Mouse (Mus musculus): ENCODE measurements around the gene Chmp1a. TPM values are rescaled to one million over a fixed set of nuclear protein-coding genes. Genes with fewer than 3 reads are reported as not detected.
A peak's percentile ranks its signal among the peaks of the same experiment; 100 is the strongest.
"Not testable (repeated sequence)": the region's sequence is repeated elsewhere in the genome, so short reads cannot be mapped to it uniquely, and the experiment has no call there.

The Chmp1a gene
- polyA plus RNA-seq, 1 experiment from 2014 or later: 182 TPM

- 88% methylated on average over 4 of the region's 4 CpGs for WGBS
- peaks cover 78% of the 10 kb centered on the region for H3K36me3 ChIP-seq
- no peak for ATAC-seq (ENCODE audit: low FRiP score)
Observed at GRCm38 (mm10) chr8:123244382-123244781, 31.8 kb upstream of the Chmp1a start.

GRCm38 (mm10) chr8:123243053-123243452, 30.5 kb upstream of the Chmp1a start:
- Histone ChIP-seq H3K27me3 (replicated peaks) (no peaks in the 10 kb centered on the region), H3K4me1 (no peaks in the 10 kb centered on the region), H3K36me3 (peaks cover 65% of the 10 kb centered on the region), H3K4me2 (no peak overlapping the region), H3K4me3 (replicated peaks) (no peak overlapping the region), H3K9ac (replicated peaks) (no peak overlapping the region), H3K27ac (replicated peaks) (no peak overlapping the region), H3K9me3 (replicated peaks) (no peaks in the 10 kb centered on the region)
- 0 out of 2 replicates have a peak, but pooled peaks have one; percentile 8 for ATAC-seq (ENCODE audit: low FRiP score)
- 69% methylated on average over 11 of the region's 11 CpGs for WGBS

More at GRCm38 (mm10) chr8:123244382-123244781, 31.8 kb upstream of the Chmp1a start:
- Histone ChIP-seq H3K9ac (replicated peaks) (no peak overlapping the region), H3K4me3 (replicated peaks) (no peak overlapping the region), H3K4me1 (no peaks in the 10 kb centered on the region), H3K4me2 (no peak overlapping the region), H3K27me3 (replicated peaks) (no peaks in the 10 kb centered on the region), H3K9me3 (replicated peaks) (no peaks in the 10 kb centered on the region), H3K27ac (replicated peaks) (no peak overlapping the region)

GRCm38 (mm10) chr8:123242107-123242923, 29.8 kb upstream of the Chmp1a start:
- no peaks in the 10 kb centered on the region for H3K27me3 ChIP-seq (replicated peaks)
- 85% methylated on average over 7 of the region's 7 CpGs for WGBS
- peaks cover 58% of the 10 kb centered on the region for H3K36me3 ChIP-seq
- no peak overlapping the region for H3K4me3 ChIP-seq (replicated peaks)
- no peak overlapping the region for H3K27ac ChIP-seq (replicated peaks)
- no peaks in the 10 kb centered on the region for H3K4me1 ChIP-seq
- H3K9me3 ChIP-seq (replicated peaks): no peaks in the 10 kb centered on the region
- H3K4me2 ChIP-seq: no peak overlapping the region
- ATAC-seq (ENCODE audit: low FRiP score): no peak
- H3K9ac ChIP-seq (replicated peaks): no peak overlapping the region

DNA sequence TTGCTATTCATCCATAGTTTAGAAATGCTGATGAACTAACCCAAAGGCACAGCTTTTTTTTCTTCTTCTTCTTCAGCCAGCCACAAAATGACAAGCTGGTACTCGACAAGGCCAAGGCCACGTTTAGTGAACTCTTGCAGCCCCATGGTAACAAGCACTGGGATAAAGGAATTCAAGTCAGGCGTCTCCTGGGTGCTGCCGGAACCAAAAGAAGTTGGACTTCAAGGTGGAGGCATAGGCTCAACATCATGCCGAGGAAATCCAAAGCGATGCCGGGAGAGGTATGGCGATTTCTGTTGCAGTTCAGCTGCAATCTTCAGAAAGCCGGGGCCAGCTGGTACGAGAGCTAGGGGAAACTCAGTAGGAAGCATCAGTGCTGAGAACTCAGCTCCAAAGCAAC, 26.8 kb upstream of the Chmp1a start:
- Histone ChIP-seq H3K9ac (replicated peaks) (no peak overlapping the region), H3K4me1 (peaks cover 22% of the 10 kb centered on the region), H3K36me3 (peaks cover 28% of the 10 kb centered on the region), H3K4me3 (replicated peaks) (no peak overlapping the region), H3K27me3 (replicated peaks) (peaks cover 13% of the 10 kb centered on the region; the same call in 1 of the 2 replicates), H3K9me3 (replicated peaks) (no peaks in the 10 kb centered on the region), H3K27ac (replicated peaks) (no peak overlapping the region), H3K4me2 (no peak overlapping the region)
- WGBS: 81% methylated on average over 10 of the region's 10 CpGs
- ATAC-seq (ENCODE audit: low FRiP score): no peak

GRCm38 (mm10) chr8:123235520-123236497, 23.2 kb upstream of the Chmp1a start, which contains the start of gene Spata2l:
Gene Spata2l, minus strand, starts transcription at chr8:123236233.
- H3K4me3 ChIP-seq (replicated peaks): peak within 1 kb of the TSS; percentile 48
- 2% methylated on average over 57 of the region's 57 CpGs for WGBS
- H3K27ac ChIP-seq (replicated peaks): 0 out of 2 replicates have a peak within 1 kb of the TSS, but pooled peaks have one; percentile 7
- H3K9me3 ChIP-seq (replicated peaks): no peaks in the 10 kb centered on the region
- H3K27me3 ChIP-seq (replicated peaks): peaks cover 23% of the 10 kb centered on the region; the same call in 1 of the 2 replicates
- H3K4me2 ChIP-seq: peak within 1 kb of the TSS; percentile 83
- peak; percentile 88 for ATAC-seq (ENCODE audit: low FRiP score)
- peaks cover 30% of the 10 kb centered on the region for H3K4me1 ChIP-seq
- peak within 1 kb of the TSS; percentile 58 for H3K9ac ChIP-seq (replicated peaks)
- no peaks in the 10 kb centered on the region for H3K36me3 ChIP-seq

DNA sequence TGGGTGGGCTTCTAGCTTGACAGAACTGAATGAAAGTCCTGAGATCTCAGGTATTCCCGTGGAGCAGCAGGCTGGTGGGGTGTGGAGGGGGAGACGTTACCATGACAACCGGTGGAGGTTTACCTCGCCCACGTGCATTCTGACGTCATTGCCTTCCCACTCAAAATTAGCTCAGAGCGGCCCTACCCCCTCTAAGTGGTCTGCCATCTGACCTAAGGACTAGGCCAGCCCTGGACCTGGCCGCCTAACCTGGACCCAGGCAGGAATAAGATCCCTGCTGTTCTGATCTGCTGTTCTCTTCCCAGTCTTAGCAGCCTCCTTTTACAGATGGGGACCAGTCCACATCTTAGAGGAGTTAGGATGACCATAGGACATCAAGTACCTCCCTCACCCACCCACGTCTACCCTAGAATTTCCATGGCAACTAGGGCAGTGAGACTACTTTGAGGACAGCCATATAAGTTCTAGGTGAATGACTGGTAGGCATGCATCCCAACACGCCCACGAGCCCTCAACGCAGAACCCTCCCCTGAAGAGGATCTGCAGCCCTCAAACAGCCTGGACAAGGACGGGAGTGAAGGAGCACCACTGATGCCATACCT, 22.5 kb upstream of the Chmp1a start:
- no peaks in the 10 kb centered on the region for H3K9me3 ChIP-seq (replicated peaks)
- H3K27ac ChIP-seq (replicated peaks): no peak overlapping the region
- 0 out of 2 replicates have a peak, but pooled peaks have one; percentile 11 for ATAC-seq (ENCODE audit: low FRiP score)
- peaks cover 30% of the 10 kb centered on the region for H3K4me1 ChIP-seq
- peak overlapping the region; percentile 48 for H3K4me3 ChIP-seq (replicated peaks)
- WGBS: 33% methylated on average over 13 of the region's 13 CpGs
- H3K9ac ChIP-seq (replicated peaks): peak overlapping the region; percentile 58
- H3K36me3 ChIP-seq: peaks cover 3% of the 10 kb centered on the region; the same call in 1 of the 2 replicates
- H3K4me2 ChIP-seq: peak overlapping the region; percentile 83
- H3K27me3 ChIP-seq (replicated peaks): peaks cover 23% of the 10 kb centered on the region; the same call in 1 of the 2 replicates

DNA sequence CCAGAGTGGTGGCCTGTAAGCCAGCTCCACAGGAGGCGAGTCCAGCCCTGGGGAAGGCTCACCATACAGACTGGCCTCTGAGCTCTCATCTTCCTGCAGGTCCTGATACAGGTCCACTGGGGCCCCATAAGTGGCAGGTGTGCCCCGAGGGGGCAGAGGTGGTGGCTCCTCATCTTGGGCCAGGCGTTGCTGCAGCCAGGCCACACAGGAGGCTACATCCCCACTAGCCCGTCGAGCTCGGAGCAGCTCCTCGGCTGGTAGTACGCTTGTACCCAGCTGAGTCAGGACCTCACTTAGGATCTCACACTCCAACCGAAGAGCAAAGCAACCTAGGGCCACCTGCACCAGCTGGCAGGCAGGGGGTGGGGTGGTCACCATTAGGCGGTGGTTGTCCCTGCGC, 21.2 kb upstream of the Chmp1a start:
- Histone ChIP-seq H3K9ac (replicated peaks) (no peak overlapping the region), H3K27me3 (replicated peaks) (peaks cover 23% of the 10 kb centered on the region; the same call in 1 of the 2 replicates), H3K27ac (replicated peaks) (no peak overlapping the region), H3K4me2 (no peak overlapping the region), H3K4me1 (peaks cover 30% of the 10 kb centered on the region), H3K9me3 (replicated peaks) (no peaks in the 10 kb centered on the region), H3K36me3 (peaks cover 12% of the 10 kb centered on the region), H3K4me3 (replicated peaks) (no peak overlapping the region)
- ATAC-seq (ENCODE audit: low FRiP score): no peak
- 83% methylated on average over 11 of the region's 11 CpGs for WGBS

DNA sequence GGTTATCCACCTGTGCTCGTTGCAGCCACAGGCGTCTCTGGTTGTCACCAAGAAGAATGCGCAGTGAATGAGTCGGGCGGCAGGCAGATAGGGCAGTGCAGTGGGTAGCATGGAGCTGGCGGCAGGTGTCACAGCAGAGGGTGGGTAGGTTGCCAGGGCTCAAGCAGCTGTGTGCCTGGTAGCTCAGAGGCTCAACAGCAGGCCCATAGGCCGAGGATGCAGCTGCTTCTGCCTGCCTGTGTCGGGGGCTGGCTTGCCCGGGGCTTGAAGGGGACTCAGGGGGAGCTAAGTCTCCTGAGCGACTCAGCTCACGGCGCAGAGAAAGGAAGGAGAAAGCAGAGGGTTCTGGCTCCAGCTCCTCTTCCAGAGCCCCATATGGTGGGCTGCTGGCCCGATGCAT, 20.7 kb upstream of the Chmp1a start:
- Histone ChIP-seq H3K4me2 (no peak overlapping the region), H3K9me3 (replicated peaks) (no peaks in the 10 kb centered on the region), H3K4me3 (replicated peaks) (no peak overlapping the region), H3K27ac (replicated peaks) (no peak overlapping the region), H3K36me3 (peaks cover 13% of the 10 kb centered on the region), H3K4me1 (peaks cover 30% of the 10 kb centered on the region), H3K9ac (replicated peaks) (no peak overlapping the region), H3K27me3 (replicated peaks) (peaks cover 23% of the 10 kb centered on the region; the same call in 1 of the 2 replicates)
- no peak for ATAC-seq (ENCODE audit: low FRiP score)
- WGBS: 48% methylated on average over 13 of the region's 13 CpGs

- H3K4me1 ChIP-seq: peaks cover 30% of the 10 kb centered on the region
- H3K4me3 ChIP-seq (replicated peaks): no peak overlapping the region
- no peak for ATAC-seq (ENCODE audit: low FRiP score)
- 19% methylated on average over 7 of the region's 7 CpGs for WGBS
- H3K9me3 ChIP-seq (replicated peaks): no peaks in the 10 kb centered on the region
- H3K4me2 ChIP-seq: no peak overlapping the region
- peaks cover 23% of the 10 kb centered on the region; the same call in 1 of the 2 replicates for H3K27me3 ChIP-seq (replicated peaks)
- no peak overlapping the region for H3K27ac ChIP-seq (replicated peaks)
- peaks cover 20% of the 10 kb centered on the region for H3K36me3 ChIP-seq
- H3K9ac ChIP-seq (replicated peaks): no peak overlapping the region
Observed at GRCm38 (mm10) chr8:123232553-123232952, 20.0 kb upstream of the Chmp1a start.

DNA sequence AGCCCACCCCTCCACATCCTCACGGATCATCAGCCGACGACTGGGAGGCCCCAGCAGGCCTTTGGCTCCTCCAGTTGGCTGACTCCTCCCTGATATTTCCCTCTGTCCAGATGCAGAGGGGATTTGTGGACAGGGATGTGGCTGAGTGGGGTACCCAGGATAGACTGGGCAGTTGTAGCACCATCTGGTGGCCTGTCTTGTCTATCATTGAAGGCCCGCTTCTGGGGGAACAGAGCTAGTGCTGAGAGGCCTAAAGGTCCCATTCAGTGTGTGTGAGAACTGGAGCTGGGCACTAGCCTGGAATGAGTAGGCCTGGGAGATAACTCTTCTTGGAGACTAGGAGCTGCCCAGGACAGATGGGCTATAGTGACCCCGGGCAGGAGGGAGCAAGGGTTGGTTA, 19.2 kb upstream of the Chmp1a start:
- 61% methylated on average over 5 of the region's 5 CpGs for WGBS
- H3K4me2 ChIP-seq: no peak overlapping the region
- no peak for ATAC-seq (ENCODE audit: low FRiP score)
- peaks cover 26% of the 10 kb centered on the region for H3K36me3 ChIP-seq
- H3K4me3 ChIP-seq (replicated peaks): no peak overlapping the region
- H3K27ac ChIP-seq (replicated peaks): no peak overlapping the region
- H3K9me3 ChIP-seq (replicated peaks): no peaks in the 10 kb centered on the region
- no peak overlapping the region for H3K9ac ChIP-seq (replicated peaks)
- peaks cover 30% of the 10 kb centered on the region for H3K4me1 ChIP-seq
- peaks cover 22% of the 10 kb centered on the region; the same call in 1 of the 2 replicates for H3K27me3 ChIP-seq (replicated peaks)

- Histone ChIP-seq H3K36me3 (peaks cover 29% of the 10 kb centered on the region), H3K27me3 (replicated peaks) (peaks cover 17% of the 10 kb centered on the region; the same call in 1 of the 2 replicates), H3K4me1 (peaks cover 25% of the 10 kb centered on the region)
- not testable (repeated sequence) for H3K9me3 ChIP-seq (replicated peaks); H3K4me2 ChIP-seq; H3K27ac ChIP-seq (replicated peaks); H3K9ac ChIP-seq (replicated peaks); ATAC-seq (ENCODE audit: low FRiP score); H3K4me3 ChIP-seq (replicated peaks)
- WGBS: 92% methylated on average over 10 of the region's 11 CpGs
Observed at GRCm38 (mm10) chr8:123230326-123230725, 17.8 kb upstream of the Chmp1a start.

Data from neural tube, embryonic 15.5 days (tissue).